Mouse (Mus musculus) testis, adult 2 months (tissue): ENCODE data around the gene Esp16.
"Not testable (repeated sequence)": the region's sequence is repeated elsewhere in the genome, so short reads cannot be mapped to it uniquely, and the experiment has no call there.

ENCODE experiments used
- CTCF ChIP-seq: fragments of 200-500 bp; IDR thresholded peaks from 2 replicates; pipeline ENCODE4 v1.5.1; 2012; ENCODE audit warnings: low read depth, mild to moderate bottlenecking, inconsistent platforms, low read length, moderate library complexity; ENCODE audit not compliant: control insufficient read depth, insufficient read depth, insufficient replicate concordance
- POLR2A ChIP-seq: fragments of 200-500 bp; IDR thresholded peaks from 2 replicates; pipeline ENCODE4 v1.6.1; 2012; ENCODE audit warnings: low read depth, mild to moderate bottlenecking, inconsistent platforms, low read length, moderate library complexity; ENCODE audit not compliant: control insufficient read depth

DNA sequence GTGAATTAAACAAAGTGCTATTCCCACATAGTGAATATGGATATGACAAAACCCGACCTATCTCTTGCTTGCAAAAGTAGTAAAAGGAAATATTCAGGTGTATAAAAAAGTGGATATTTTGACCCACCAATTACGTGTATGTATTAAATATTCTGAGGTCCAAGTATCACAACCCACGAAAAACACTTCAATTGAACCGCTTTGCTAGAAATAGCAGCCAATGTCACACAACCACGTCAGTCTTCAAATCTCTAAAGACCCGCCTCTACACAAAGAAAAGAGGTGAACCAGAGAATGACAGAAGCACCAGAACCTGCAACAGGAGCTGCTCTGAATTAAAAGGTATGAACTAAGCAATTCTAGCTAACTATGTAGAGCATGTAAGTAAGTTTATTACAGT is at the start of gene Esp16:
- TF ChIP-seq POLR2A, CTCF: not testable (repeated sequence)
